Mouse (Mus musculus): ENCODE results near the gene Sh3pxd2a. TPM values are rescaled to one million over a fixed set of nuclear protein-coding genes. Genes with fewer than 3 reads are reported as not detected.

Sh3pxd2a gene
- polyA plus RNA-seq, 1 experiment from 2014 or later, result 1.8 TPM

DNA sequence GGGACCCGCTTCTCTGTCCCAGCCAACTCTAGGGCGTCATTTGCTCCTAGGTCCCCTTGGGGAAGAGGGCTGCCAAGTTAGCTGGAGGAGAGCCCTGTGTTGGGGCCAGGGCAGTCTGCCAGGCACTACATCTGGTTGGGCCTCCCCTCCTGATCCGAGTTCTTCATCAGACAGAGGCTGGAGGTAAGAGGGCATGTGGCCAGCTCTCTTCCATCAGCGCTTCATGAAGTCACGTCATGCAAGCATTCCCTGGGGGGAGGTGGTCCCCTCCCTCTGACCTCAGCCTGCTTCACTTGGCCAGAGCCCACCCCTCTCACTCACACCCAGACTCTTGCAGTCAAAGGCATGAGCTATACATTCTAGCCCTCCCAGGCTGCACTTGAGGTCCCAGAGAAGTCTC is 25.8 kb downstream of the Sh3pxd2a start:
- Histone ChIP-seq H3K4me1 (ENCODE audit: control insufficient read depth, insufficient read depth, low read depth, low read length) (peaks cover 7% of the 10 kb centered on the region), H3K4me2 (ENCODE audit: low read length) (no peak overlapping the region), H3K4me3 (ENCODE audit: low read length) (no peak overlapping the region), H3K27me3 (replicated peaks; ENCODE audit: control insufficient read depth, insufficient read depth, low read length) (no peaks in the 10 kb centered on the region), H3K36me3 (ENCODE audit: control insufficient read depth, insufficient read depth, low read length) (no peaks in the 10 kb centered on the region), H3K9ac (ENCODE audit: low read depth, low read length) (no peak overlapping the region), H3K27ac (ENCODE audit: low read depth, low read length) (no peak overlapping the region), H3K9me3 (ENCODE audit: control insufficient read depth, low read length) (no peaks in the 10 kb centered on the region)
- 47% methylated on average over 5 of the region's 5 CpGs for WGBS
- peak; percentile 75 for ATAC-seq

GRCm38 (mm10) chr19:47437040-47437439 is 27.2 kb downstream of the Sh3pxd2a start:
- 93% methylated on average over 4 of the region's 4 CpGs for WGBS
- no peak overlapping the region for H3K4me2 ChIP-seq (ENCODE audit: low read length)
- no peak overlapping the region for H3K4me3 ChIP-seq (ENCODE audit: low read length)
- H3K9me3 ChIP-seq (ENCODE audit: control insufficient read depth, low read length), result no peaks in the 10 kb centered on the region
- H3K36me3 ChIP-seq (ENCODE audit: control insufficient read depth, insufficient read depth, low read length), result no peaks in the 10 kb centered on the region
- no peaks in the 10 kb centered on the region for H3K27me3 ChIP-seq (replicated peaks; ENCODE audit: control insufficient read depth, insufficient read depth, low read length)
- H3K9ac ChIP-seq (ENCODE audit: low read depth, low read length), result no peak overlapping the region
- ATAC-seq, result no peak
- H3K27ac ChIP-seq (ENCODE audit: low read depth, low read length), result no peak overlapping the region
- H3K4me1 ChIP-seq (ENCODE audit: control insufficient read depth, insufficient read depth, low read depth, low read length), result peaks cover 7% of the 10 kb centered on the region

GRCm38 (mm10) chr19:47436236-47436635 is 28.0 kb downstream of the Sh3pxd2a start:
- ATAC-seq, result no peak
- H3K36me3 ChIP-seq (ENCODE audit: control insufficient read depth, insufficient read depth, low read length), result no peaks in the 10 kb centered on the region
- H3K9me3 ChIP-seq (ENCODE audit: control insufficient read depth, low read length), result no peaks in the 10 kb centered on the region
- H3K4me2 ChIP-seq (ENCODE audit: low read length), result no peak overlapping the region
- H3K27ac ChIP-seq (ENCODE audit: low read depth, low read length), result no peak overlapping the region
- no peak overlapping the region for H3K9ac ChIP-seq (ENCODE audit: low read depth, low read length)
- WGBS, result 89% methylated on average over 8 of the region's 8 CpGs
- H3K27me3 ChIP-seq (replicated peaks; ENCODE audit: control insufficient read depth, insufficient read depth, low read length), result no peaks in the 10 kb centered on the region
- H3K4me3 ChIP-seq (ENCODE audit: low read length), result no peak overlapping the region
- H3K4me1 ChIP-seq (ENCODE audit: control insufficient read depth, insufficient read depth, low read depth, low read length), result peaks cover 7% of the 10 kb centered on the region

- H3K4me1 ChIP-seq (ENCODE audit: control insufficient read depth, insufficient read depth, low read depth, low read length), result peaks cover 7% of the 10 kb centered on the region
These were observed 29.5 kb downstream of the Sh3pxd2a start for GRCm38 (mm10) chr19:47434655-47435054.

GRCm38 (mm10) chr19:47432339-47432738 is 31.9 kb downstream of the Sh3pxd2a start:
- H3K27me3 ChIP-seq (replicated peaks; ENCODE audit: control insufficient read depth, insufficient read depth, low read length), result no peaks in the 10 kb centered on the region
- ATAC-seq, result peak; percentile 57; the same call in 1 of the 2 replicates
- WGBS, result 44% methylated on average over 10 of the region's 10 CpGs
- no peaks in the 10 kb centered on the region for H3K9me3 ChIP-seq (ENCODE audit: control insufficient read depth, low read length)
- H3K9ac ChIP-seq (ENCODE audit: low read depth, low read length), result no peak overlapping the region
- no peak overlapping the region for H3K27ac ChIP-seq (ENCODE audit: low read depth, low read length)
- H3K4me3 ChIP-seq (ENCODE audit: low read length), result no peak overlapping the region
- H3K36me3 ChIP-seq (ENCODE audit: control insufficient read depth, insufficient read depth, low read length), result no peaks in the 10 kb centered on the region
- H3K4me2 ChIP-seq (ENCODE audit: low read length), result no peak overlapping the region
- H3K4me1 ChIP-seq (ENCODE audit: control insufficient read depth, insufficient read depth, low read depth, low read length), result peaks cover 7% of the 10 kb centered on the region; the same call in 1 of the 2 replicates

More at GRCm38 (mm10) chr19:47434655-47435054, 29.5 kb downstream of the Sh3pxd2a start:
- no peak overlapping the region for H3K4me2 ChIP-seq (ENCODE audit: low read length)
- no peak overlapping the region for H3K27ac ChIP-seq (ENCODE audit: low read depth, low read length)
- no peaks in the 10 kb centered on the region for H3K9me3 ChIP-seq (ENCODE audit: control insufficient read depth, low read length)
- WGBS, result 97% methylated on average over 14 of the region's 14 CpGs
- H3K36me3 ChIP-seq (ENCODE audit: control insufficient read depth, insufficient read depth, low read length), result no peaks in the 10 kb centered on the region
- no peaks in the 10 kb centered on the region for H3K27me3 ChIP-seq (replicated peaks; ENCODE audit: control insufficient read depth, insufficient read depth, low read length)
- no peak overlapping the region for H3K4me3 ChIP-seq (ENCODE audit: low read length)
- no peak overlapping the region for H3K9ac ChIP-seq (ENCODE audit: low read depth, low read length)
- no peak for ATAC-seq

- H3K36me3 ChIP-seq (ENCODE audit: control insufficient read depth, insufficient read depth, low read length), result no peaks in the 10 kb centered on the region
- H3K4me1 ChIP-seq (ENCODE audit: control insufficient read depth, insufficient read depth, low read depth, low read length), result peaks cover 7% of the 10 kb centered on the region; the same call in 1 of the 2 replicates
- 62% methylated on average over 11 of the region's 11 CpGs for WGBS
- no peak for ATAC-seq
- H3K9me3 ChIP-seq (ENCODE audit: control insufficient read depth, low read length), result no peaks in the 10 kb centered on the region
- no peak overlapping the region for H3K4me3 ChIP-seq (ENCODE audit: low read length)
- H3K9ac ChIP-seq (ENCODE audit: low read depth, low read length), result no peak overlapping the region
- no peak overlapping the region for H3K27ac ChIP-seq (ENCODE audit: low read depth, low read length)
- no peaks in the 10 kb centered on the region for H3K27me3 ChIP-seq (replicated peaks; ENCODE audit: control insufficient read depth, insufficient read depth, low read length)
- H3K4me2 ChIP-seq (ENCODE audit: low read length), result no peak overlapping the region
These were observed 32.8 kb downstream of the Sh3pxd2a start for GRCm38 (mm10) chr19:47431189-47431931.

- Histone ChIP-seq H3K4me2 (ENCODE audit: low read length) (no peak overlapping the region), H3K9ac (ENCODE audit: low read depth, low read length) (no peak overlapping the region)
- 94% methylated on average over 2 of the region's 2 CpGs for WGBS
These were observed 34.0 kb downstream of the Sh3pxd2a start for GRCm38 (mm10) chr19:47430160-47430559.

DNA sequence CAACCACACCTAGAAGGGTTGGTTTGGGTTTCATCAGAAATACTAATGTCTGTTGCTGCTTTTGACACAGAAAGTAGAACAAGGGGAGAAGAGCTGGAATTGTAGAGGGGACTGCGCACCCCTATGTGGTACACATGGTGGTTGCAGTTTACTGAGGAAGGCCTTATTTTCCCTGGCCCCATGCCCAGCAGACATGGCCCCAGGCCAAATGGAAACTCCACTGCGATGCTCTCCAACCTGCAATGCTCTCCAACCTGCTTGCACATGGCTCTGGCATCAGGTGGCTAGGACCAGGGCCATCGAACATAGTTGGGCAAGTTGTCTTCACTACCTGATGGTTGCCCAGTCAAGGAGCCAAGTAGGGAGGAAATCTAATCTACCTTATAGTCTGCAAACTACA is 35.0 kb downstream of the Sh3pxd2a start:
- Histone ChIP-seq H3K36me3 (ENCODE audit: control insufficient read depth, insufficient read depth, low read length) (no peaks in the 10 kb centered on the region), H3K27ac (ENCODE audit: low read depth, low read length) (no peak overlapping the region; the same call in 1 of the 2 replicates), H3K27me3 (replicated peaks; ENCODE audit: control insufficient read depth, insufficient read depth, low read length) (no peaks in the 10 kb centered on the region), H3K4me3 (ENCODE audit: low read length) (no peak overlapping the region), H3K9me3 (ENCODE audit: control insufficient read depth, low read length) (no peaks in the 10 kb centered on the region), H3K4me1 (ENCODE audit: control insufficient read depth, insufficient read depth, low read depth, low read length) (peaks cover 7% of the 10 kb centered on the region; the same call in 1 of the 2 replicates), H3K9ac (ENCODE audit: low read depth, low read length) (no peak overlapping the region), H3K4me2 (ENCODE audit: low read length) (no peak overlapping the region)
- 71% methylated on average over 3 of the region's 3 CpGs for WGBS
- ATAC-seq, result no peak

More at GRCm38 (mm10) chr19:47430160-47430559, 34.0 kb downstream of the Sh3pxd2a start:
- H3K36me3 ChIP-seq (ENCODE audit: control insufficient read depth, insufficient read depth, low read length), result no peaks in the 10 kb centered on the region
- no peak overlapping the region for H3K27ac ChIP-seq (ENCODE audit: low read depth, low read length)
- H3K4me1 ChIP-seq (ENCODE audit: control insufficient read depth, insufficient read depth, low read depth, low read length), result peaks cover 7% of the 10 kb centered on the region; the same call in 1 of the 2 replicates
- ATAC-seq, result no peak
- H3K27me3 ChIP-seq (replicated peaks; ENCODE audit: control insufficient read depth, insufficient read depth, low read length), result no peaks in the 10 kb centered on the region
- no peak overlapping the region for H3K4me3 ChIP-seq (ENCODE audit: low read length)
- no peaks in the 10 kb centered on the region for H3K9me3 ChIP-seq (ENCODE audit: control insufficient read depth, low read length)

- Histone ChIP-seq H3K36me3 (ENCODE audit: control insufficient read depth, insufficient read depth, low read length) (no peaks in the 10 kb centered on the region), H3K9me3 (ENCODE audit: control insufficient read depth, low read length) (no peaks in the 10 kb centered on the region), H3K4me3 (ENCODE audit: low read length) (no peak overlapping the region), H3K27ac (ENCODE audit: low read depth, low read length) (no peak overlapping the region; the same call in 1 of the 2 replicates), H3K4me2 (ENCODE audit: low read length) (no peak overlapping the region), H3K27me3 (replicated peaks; ENCODE audit: control insufficient read depth, insufficient read depth, low read length) (no peaks in the 10 kb centered on the region), H3K9ac (ENCODE audit: low read depth, low read length) (no peak overlapping the region), H3K4me1 (ENCODE audit: control insufficient read depth, insufficient read depth, low read depth, low read length) (peaks cover 7% of the 10 kb centered on the region; the same call in 1 of the 2 replicates)
- 66% methylated on average over 7 of the region's 7 CpGs for WGBS
- no peak for ATAC-seq
These were observed 35.4 kb downstream of the Sh3pxd2a start for GRCm38 (mm10) chr19:47428794-47429193.

Measured in hindbrain, embryonic 16.5 days (tissue).